7 mouse cellular contexts compared by ENCODE assay signal in the genomic region with DNA sequence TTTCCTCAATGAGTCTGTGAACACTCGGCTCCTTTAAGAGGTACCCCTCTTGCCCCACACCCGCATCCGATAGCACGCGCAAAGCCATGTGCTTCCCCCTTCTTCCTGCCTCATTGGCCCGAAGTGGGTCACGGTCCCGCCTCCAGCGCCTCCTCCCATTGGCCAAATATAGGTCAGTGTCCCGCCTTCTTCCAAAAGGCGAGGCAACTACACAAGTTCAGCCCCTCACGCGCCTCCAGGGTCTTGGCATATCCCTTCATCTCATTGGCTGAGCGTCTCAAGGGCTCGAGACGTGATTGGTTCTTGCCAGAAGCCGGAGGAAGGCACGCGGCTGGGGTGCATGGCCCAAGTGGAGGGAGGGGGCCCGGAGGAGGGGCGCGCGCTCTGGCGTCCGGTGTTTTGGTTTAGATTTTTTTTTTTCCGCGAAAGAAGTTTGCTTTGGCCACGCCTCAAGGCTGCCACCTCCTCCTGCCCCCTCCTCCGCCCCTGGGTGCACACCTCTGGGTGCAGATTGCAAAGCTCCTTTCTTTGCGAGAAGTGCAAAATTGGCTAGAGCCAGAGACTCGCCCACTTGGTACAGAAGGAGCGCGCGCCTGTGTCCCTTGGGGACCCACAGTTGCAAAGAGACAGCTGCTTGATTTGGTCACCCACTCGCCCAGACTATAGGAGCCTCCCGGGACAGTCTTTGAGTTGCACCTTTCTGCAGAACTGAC. TPM values are rescaled to one million over a fixed set of nuclear protein-coding genes. Genes with fewer than 3 reads are reported as not detected.
A peak's percentile ranks its signal among the peaks of the same experiment; 100 is the strongest.
DNase-seq lines count a peak whose midpoint lies in the region; ATAC-seq and TF ChIP-seq lines count a peak whose summit lies in the region.

A gene (plus strand): TSS at position 359 of the 713 bp plus-strand sequence.

- no peaks in the 10 kb centered on the region for H3K9me3 ChIP-seq in embryonic facial prominence, embryonic 13.5 days
- no peaks in the 10 kb centered on the region for H3K9me3 ChIP-seq in limb, embryonic 13.5 days
- no peaks in the 10 kb centered on the region for H3K9me3 ChIP-seq in midbrain, embryonic 16.5 days (replicated peaks; ENCODE audit: control insufficient read depth, low read length, poor library complexity, severe bottlenecking)

- H3K27me3 ChIP-seq in embryonic facial prominence, embryonic 13.5 days = peaks cover 8% of the 10 kb centered on the region
- peaks cover 2% of the 10 kb centered on the region; the same call in 1 of the 2 replicates for H3K27me3 ChIP-seq in kidney, adult 2 months (replicated peaks; ENCODE audit: control insufficient read depth, insufficient read depth, low read length)
- peaks cover 8% of the 10 kb centered on the region for H3K27me3 ChIP-seq in limb, embryonic 13.5 days
- no peaks in the 10 kb centered on the region for H3K27me3 ChIP-seq in midbrain, embryonic 16.5 days (ENCODE audit: control insufficient read depth, insufficient read depth, low read depth, low read length)

- H3K4me3 ChIP-seq in embryonic facial prominence, embryonic 13.5 days = peak within 1 kb of the TSS; percentile 71
- peak within 1 kb of the TSS; percentile 63 for H3K4me3 ChIP-seq in kidney, adult 2 months (ENCODE audit: insufficient read depth, low read depth, low read length)
- peak within 1 kb of the TSS; percentile 73 for H3K4me3 ChIP-seq in limb, embryonic 13.5 days
- peak within 1 kb of the TSS; percentile 62 for H3K4me3 ChIP-seq in midbrain, embryonic 16.5 days (ENCODE audit: low read depth, low read length)

- H3K36me3 ChIP-seq in embryonic facial prominence, embryonic 13.5 days = peaks cover 10% of the 10 kb centered on the region
- H3K36me3 ChIP-seq in kidney, adult 2 months (ENCODE audit: control insufficient read depth, insufficient read depth, low read length) = peaks cover 8% of the 10 kb centered on the region; the same call in 1 of the 2 replicates
- H3K36me3 ChIP-seq in limb, embryonic 13.5 days = peaks cover 7% of the 10 kb centered on the region
- peaks cover under 1% of the 10 kb centered on the region; the same call in 1 of the 2 replicates for H3K36me3 ChIP-seq in midbrain, embryonic 16.5 days (ENCODE audit: control insufficient read depth, insufficient read depth, low read length)

- TF ChIP-seq POLR2A in kidney, adult 2 months (IDR thresholded peaks at IDR 0.05; ENCODE audit: low read depth, low read length) = peak; percentile 85

- DNase-seq in adrenal gland, postnatal 25 days = peak; percentile 97
- DNase-seq in heart, adult 18-20 months = peak; percentile 99 to 100
- peak; percentile 100 for DNase-seq in kidney, adult 2 months
- peak; percentile 78 to 93 for DNase-seq in spleen, postnatal 10 days (ENCODE audit: low spot score in 2 of 2)

- no peak for TF ChIP-seq CTCF in kidney, adult 2 months (conservative IDR thresholded peaks at IDR 0.05; ENCODE audit: insufficient read depth, insufficient read length, low read depth, low read length)

- H3K27ac ChIP-seq in embryonic facial prominence, embryonic 13.5 days = peak within 1 kb of the TSS; percentile 90
- H3K27ac ChIP-seq in kidney, adult 2 months (ENCODE audit: insufficient read depth, low read depth, low read length) = peak within 1 kb of the TSS; percentile 100
- H3K27ac ChIP-seq in limb, embryonic 13.5 days = peak within 1 kb of the TSS; percentile 80
- peak within 1 kb of the TSS; percentile 86 for H3K27ac ChIP-seq in midbrain, embryonic 16.5 days (ENCODE audit: low read length)

- peaks cover 74% of the 10 kb centered on the region for H3K4me1 ChIP-seq in embryonic facial prominence, embryonic 13.5 days
- H3K4me1 ChIP-seq in kidney, adult 2 months (ENCODE audit: control insufficient read depth, insufficient read depth, low read length) = peaks cover 24% of the 10 kb centered on the region
- H3K4me1 ChIP-seq in limb, embryonic 13.5 days = peaks cover 74% of the 10 kb centered on the region
- H3K4me1 ChIP-seq in midbrain, embryonic 16.5 days (ENCODE audit: control insufficient read depth, insufficient read depth, low read length) = peaks cover 72% of the 10 kb centered on the region

- peak within 1 kb of the TSS; percentile 97 for H3K4me2 ChIP-seq in embryonic facial prominence, embryonic 13.5 days
- peak within 1 kb of the TSS; percentile 99 for H3K4me2 ChIP-seq in limb, embryonic 13.5 days (replicated peaks)
- H3K4me2 ChIP-seq in midbrain, embryonic 16.5 days (ENCODE audit: low read length) = peak within 1 kb of the TSS; percentile 98

- peak; percentile 87 for ATAC-seq in embryonic facial prominence, embryonic 13.5 days (ENCODE audit: insufficient number of reproducible peaks, insufficient read depth, low FRiP score, low TSS enrichment, low read depth)
- ATAC-seq in limb, embryonic 13.5 days (ENCODE audit: low FRiP score, low read depth) = peak; percentile 90
- ATAC-seq in midbrain, embryonic 16.5 days = peak; percentile 82

- WGBS in embryonic facial prominence, embryonic 13.5 days = under 1% methylated on average over 36 of the region's 36 CpGs
- WGBS in kidney, adult 2 months = under 1% methylated on average over 36 of the region's 36 CpGs
- WGBS in limb, embryonic 13.5 days = under 1% methylated on average over 36 of the region's 36 CpGs
- WGBS in midbrain, embryonic 16.5 days = 0% methylated on average over 36 of the region's 36 CpGs

- H3K9ac ChIP-seq in embryonic facial prominence, embryonic 13.5 days = peak within 1 kb of the TSS; percentile 91
- peak within 1 kb of the TSS; percentile 87 for H3K9ac ChIP-seq in limb, embryonic 13.5 days
- H3K9ac ChIP-seq in midbrain, embryonic 16.5 days (ENCODE audit: low read depth, low read length) = peak within 1 kb of the TSS; percentile 84

RNA-seq across cellular contexts. Expression of the gene that starts here (rescaled TPM):
- total RNA-seq in adrenal gland, postnatal 25 days (2021) = 282 and 444 TPM in 2 replicates
- 7.8 and 10.2 TPM in 2 replicates for polyA plus RNA-seq in embryonic facial prominence, embryonic 13.5 days (2015; fragmentation: Nextera tagmentation; extraction: Ambion mirVana)
- total RNA-seq in heart, adult 18-20 months (2021) = 10 to 100 TPM; 12.1 to 15.0 TPM
- polyA plus RNA-seq in kidney, adult 2 months (2012; rRNA removed) = 106 and 116 TPM in 2 replicates
- 4.5 and 6.2 TPM in 2 replicates for polyA plus RNA-seq in limb, embryonic 13.5 days (2015; fragmentation: Nextera tagmentation; extraction: Ambion mirVana)
- 2.3 and 3.4 TPM in 2 replicates for polyA plus RNA-seq in midbrain, embryonic 16.5 days (2015; fragmentation: Nextera tagmentation; extraction: Ambion mirVana)

Comparison
In these comparisons a context has a peak if more than half of its experiments do, and no peak if none do; other contexts are left out.
1. Peak in every context shown above with its lines: DNase-seq, ATAC-seq, H3K4me3 ChIP-seq and H3K27ac ChIP-seq.
2. RNA of the gene that starts here (total RNA-seq): 282 to 444 TPM in adrenal gland, postnatal 25 days; 12.1 to 15.0 TPM in heart, adult 18-20 months; every median in the first group is over 10 times any median in the second.